Mouse (Mus musculus) megakaryocyte-erythroid progenitor cell, adult 5-6 weeks (primary cell): ENCODE results near the gene Insrr. TPM values are rescaled to one million over a fixed set of nuclear protein-coding genes. Genes with fewer than 3 reads are reported as not detected.
A peak's percentile ranks its signal among the peaks of the same experiment; 100 is the strongest.

Experiments
- ATAC-seq: replicated peaks from 2 replicates; pipeline ENCODE4 v1.8.0; 2016; ENCODE audit warnings: mild to moderate bottlenecking, inconsistent platforms; ENCODE audit not compliant: severe bottlenecking, poor library complexity, low FRiP score, low TSS enrichment
- total RNA-seq, 2 experiments: library from RNA; stranded (forward) in 1 of 2; stranded (reverse) in 1 of 2; fragments of 200-1000, 215-1000 nt in 1 of 2; fragments of >200 nt in 1 of 2; fragmentation: Nextera tagmentation in 1 of 2; gene quantifications; 2 replicates each; pipeline ENCODE4 v1.2.3; 2014 to 2017

Insrr gene
- total RNA-seq, 2 experiments from 2014 or later = not detected

- ATAC-seq = 0 out of 2 replicates have a peak, but pooled peaks have one; percentile 41
Observed at GRCm38 (mm10) chr3:87770280-87770679, 26.5 kb upstream of the Insrr start.

- ATAC-seq = no peak
Observed at GRCm38 (mm10) chr3:87771088-87771487, 25.7 kb upstream of the Insrr start.

GRCm38 (mm10) chr3:87778283-87778682, 18.5 kb upstream of the Insrr start:
- ATAC-seq = no peak

DNA sequence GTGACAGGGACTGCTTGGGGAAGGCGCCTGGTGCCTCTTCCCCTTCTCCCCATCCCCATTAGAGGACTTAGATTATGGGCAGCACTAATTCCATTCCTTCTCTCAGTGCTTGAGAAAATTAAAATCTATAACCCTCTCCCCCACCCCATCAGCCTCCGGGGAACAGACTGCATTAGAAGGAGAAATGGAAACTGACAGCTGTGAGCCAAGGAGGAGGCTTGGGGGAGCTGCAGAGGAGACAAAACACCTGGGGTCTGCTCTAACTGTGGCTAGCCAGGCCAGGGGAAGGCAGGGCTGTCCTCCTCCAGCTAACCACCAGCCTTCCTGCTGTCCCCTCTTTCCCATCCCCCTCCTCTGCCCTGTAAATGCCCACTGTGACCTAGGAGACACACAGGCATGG, 17.7 kb upstream of the Insrr start:
- ATAC-seq = no peak

DNA sequence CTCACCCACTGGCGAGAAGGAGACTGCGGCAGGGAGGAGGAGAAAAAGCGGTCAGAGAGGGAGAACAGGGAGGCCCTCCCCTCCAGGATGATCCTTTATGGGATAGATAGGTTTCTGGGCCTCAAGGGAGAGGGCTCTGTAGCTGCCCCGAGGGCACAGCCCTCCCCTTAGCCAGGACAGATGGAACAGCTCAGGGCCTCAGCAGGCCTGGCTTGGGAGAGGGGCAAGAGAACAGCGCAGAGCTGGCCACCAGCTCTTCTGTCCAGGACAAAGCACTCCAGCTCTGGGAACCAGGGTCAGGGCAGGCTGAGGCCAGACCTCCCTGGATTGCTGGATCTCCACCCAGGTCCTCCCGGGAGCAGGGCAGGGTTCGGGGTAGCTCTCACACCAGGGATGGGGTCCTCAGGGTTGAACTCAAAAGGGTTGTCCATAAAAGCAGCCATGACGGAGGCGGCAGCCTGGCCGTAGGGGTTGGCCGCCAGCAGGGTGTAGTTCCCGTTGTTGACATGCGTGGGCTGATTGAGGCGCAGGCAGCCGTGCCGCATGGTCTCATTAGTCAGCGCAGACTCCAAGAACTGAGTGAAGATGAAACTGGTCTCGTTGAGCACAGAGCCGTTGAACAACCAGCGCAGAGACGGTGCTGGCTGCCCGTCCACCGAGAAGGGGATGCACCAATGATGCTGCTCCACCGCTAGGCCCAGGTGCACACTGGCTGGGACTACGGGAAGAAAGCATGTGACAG, 13.3 kb upstream of the Insrr start:
- ATAC-seq = no peak; the same call in 1 of the 2 replicates

DNA sequence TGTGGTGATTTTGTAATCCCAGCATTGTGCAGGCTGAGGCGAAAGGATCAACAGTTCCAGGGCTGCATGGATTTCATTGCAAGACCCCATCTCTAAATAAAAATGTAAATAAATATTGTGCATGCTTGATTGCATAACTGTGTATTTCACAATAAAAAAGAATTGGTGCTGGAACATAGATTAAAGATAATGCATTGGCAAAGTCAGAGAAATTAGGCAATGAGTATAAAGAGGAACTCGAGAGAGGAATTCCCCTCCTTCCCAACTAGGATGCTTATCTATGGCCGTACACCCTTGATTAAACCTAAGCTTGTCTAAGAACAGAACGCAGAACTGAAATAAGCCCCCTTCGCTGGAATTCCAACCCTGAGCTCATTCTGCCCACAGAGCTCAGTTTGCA, 11.6 kb upstream of the Insrr start:
- no peak for ATAC-seq

GRCm38 (mm10) chr3:87785626-87786214, 11.0 kb upstream of the Insrr start:
- no peak for ATAC-seq

- ATAC-seq = no peak
Observed at GRCm38 (mm10) chr3:87789248-87789647, 7.5 kb upstream of the Insrr start.

DNA sequence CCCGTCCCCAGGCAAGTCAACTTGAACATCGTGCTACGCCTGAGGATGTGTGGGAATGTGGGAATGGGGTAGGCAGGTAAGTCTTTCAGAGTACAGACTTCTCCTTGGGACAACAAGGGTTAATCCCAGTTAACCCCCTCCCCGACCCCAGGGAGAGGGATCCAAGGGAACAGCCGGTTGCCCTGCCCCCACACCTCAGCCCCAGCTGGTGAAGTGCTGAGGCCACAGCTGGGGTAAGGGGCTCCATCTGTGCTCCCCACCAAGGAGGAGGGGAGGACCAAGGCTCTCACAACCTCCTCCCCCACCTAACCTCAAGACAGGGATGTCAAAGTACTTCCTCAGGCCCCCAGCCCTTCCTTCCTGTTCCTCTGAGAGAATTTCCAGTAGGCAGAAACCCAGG, 7.0 kb upstream of the Insrr start:
- ATAC-seq = no peak

- ATAC-seq = no peak
Observed at GRCm38 (mm10) chr3:87794922-87795325, 1.8 kb upstream of the Insrr start, which contains the start of gene Ntrk1. TSS of gene Ntrk1 (minus strand) at chr3:87795162.

GRCm38 (mm10) chr3:87795336-87796277, 1.1 kb upstream of the Insrr start:
- ATAC-seq = peak; percentile 53; the same call in 1 of the 2 replicates

- no peak for ATAC-seq
Observed at GRCm38 (mm10) chr3:87801681-87802080, 4.9 kb downstream of the Insrr start.

DNA sequence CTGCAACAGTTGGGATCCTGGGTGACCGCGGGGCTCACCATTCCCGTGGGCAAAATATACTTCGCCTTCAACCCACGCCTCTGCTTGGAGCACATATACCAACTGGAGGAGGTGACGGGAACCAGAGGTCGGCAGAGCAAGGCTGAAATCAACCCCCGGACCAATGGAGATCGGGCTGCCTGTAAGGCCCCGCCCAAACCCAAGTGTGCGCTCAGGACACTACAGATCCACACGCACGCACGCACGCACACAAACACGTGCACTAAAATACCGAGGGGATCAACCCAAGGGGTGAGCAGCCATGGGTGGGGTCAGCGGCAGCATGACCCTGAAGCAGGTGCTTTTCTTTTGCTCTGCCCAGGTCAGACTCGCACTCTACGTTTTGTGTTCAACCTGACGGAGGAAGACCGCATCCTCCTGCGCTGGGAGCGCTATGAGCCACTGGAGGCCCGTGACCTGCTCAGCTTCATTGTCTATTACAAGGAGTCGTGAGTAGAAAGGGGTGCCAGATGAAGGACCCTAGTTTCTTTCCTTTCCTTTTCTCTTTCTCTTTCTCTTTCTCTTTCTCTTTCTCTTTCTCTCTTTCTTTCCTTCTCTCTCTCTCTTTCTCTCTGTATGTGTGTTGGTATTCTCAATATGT, 7.4 kb downstream of the Insrr start:
- ATAC-seq = peak; percentile 73

GRCm38 (mm10) chr3:87809322-87809962, 12.7 kb downstream of the Insrr start:
- ATAC-seq = peak; percentile 40; the same call in 1 of the 2 replicates

GRCm38 (mm10) chr3:87811297-87811696, 14.5 kb downstream of the Insrr start:
- no peak for ATAC-seq

GRCm38 (mm10) chr3:87812413-87812812, 15.7 kb downstream of the Insrr start:
- no peak for ATAC-seq

GRCm38 (mm10) chr3:87812873-87813272, 16.1 kb downstream of the Insrr start:
- ATAC-seq = no peak

DNA sequence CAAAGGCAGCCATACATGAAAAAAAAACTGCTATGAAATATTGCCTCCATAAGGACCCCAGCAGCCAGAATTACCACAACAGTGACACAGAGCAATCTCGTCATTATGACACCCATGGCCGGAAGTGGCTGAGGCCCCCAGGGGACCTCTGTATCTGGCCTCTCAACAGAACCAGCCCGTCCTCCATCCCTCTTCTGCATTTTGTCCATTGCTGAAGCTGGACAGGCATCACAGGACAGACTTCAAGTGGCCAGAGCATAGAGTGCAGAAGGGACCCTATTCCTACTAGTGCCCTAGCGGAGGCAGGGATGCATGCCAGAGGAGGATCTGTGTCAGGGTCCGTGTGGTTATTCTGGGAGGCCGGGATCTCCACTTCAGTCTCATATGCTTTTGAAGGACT, 19.4 kb downstream of the Insrr start:
- no peak for ATAC-seq

DNA sequence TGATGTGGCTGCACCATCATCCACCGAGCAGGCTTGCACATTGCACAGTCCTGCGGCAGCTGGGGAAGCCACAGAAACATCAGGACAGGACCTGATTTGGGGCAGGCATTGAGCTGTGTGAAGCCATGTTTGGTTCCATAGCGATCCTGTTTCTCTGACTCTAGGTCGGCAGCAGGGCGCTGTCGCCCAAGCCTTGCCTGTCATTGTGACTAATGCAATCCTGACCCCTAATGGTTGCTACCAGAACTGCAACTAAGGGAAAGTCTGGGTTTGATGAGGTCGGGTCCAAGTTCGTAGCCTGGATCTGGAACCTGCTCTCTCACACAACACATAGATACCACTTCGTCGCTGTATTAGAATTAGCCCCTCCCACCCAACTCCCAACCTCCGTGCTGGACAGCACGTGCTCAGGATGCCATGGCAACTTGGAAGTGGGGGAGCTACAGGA, 19.9 kb downstream of the Insrr start:
- ATAC-seq = peak; percentile 77
